Mouse (Mus musculus) heart, adult 9 months (tissue): ENCODE results near the gene Uroc1.
A peak's percentile ranks its signal among the peaks of the same experiment; 100 is the strongest.

Source experiments
- DNase-seq, 2 experiments: peaks; one replicate each; pipeline ENCODE4 v3.0.0; 2022; ENCODE audit warnings: low spot score in 2 of 2

The Uroc1 gene

DNA sequence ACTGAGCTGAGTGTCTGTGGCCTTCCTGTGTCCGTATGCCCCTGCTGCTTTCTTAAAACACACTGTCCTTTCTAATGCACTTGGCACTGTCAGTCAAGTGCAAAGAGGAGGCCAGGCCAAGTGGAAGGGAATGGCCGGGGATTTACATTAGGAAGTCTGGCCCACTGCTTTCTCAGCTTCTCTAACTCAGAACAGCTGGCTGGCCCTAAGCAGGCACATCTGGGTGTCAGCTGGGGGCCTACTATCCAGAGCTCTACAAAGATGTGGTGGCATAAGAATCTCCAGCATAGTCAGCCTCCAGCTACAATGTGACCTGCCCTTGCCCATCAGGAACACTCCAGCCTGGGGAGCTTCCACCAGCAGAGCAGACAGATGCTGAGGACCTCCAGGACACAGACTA is 16.9 kb downstream of the Uroc1 start:
- DNase-seq, result no peak

DNA sequence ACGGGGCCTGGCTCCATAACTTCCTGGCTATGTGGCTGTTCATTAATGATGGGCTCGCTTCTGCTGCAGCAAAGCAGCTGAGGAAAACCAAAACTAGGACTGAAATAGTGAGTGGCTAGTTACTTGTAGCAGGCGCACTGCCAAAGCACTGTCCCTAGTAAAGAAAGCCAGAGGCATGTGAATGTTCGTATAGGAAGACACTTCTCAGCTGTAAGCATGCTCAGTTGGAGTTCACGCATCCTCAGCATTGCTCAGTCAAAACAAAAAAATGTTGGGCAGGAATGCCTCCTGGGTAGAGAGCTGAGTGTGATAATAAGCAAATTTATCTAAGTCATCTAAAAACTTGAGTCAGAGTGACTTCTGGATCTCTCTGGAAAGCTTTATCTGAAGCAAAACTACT is 25.1 kb downstream of the Uroc1 start:
- no peak for DNase-seq

DNA sequence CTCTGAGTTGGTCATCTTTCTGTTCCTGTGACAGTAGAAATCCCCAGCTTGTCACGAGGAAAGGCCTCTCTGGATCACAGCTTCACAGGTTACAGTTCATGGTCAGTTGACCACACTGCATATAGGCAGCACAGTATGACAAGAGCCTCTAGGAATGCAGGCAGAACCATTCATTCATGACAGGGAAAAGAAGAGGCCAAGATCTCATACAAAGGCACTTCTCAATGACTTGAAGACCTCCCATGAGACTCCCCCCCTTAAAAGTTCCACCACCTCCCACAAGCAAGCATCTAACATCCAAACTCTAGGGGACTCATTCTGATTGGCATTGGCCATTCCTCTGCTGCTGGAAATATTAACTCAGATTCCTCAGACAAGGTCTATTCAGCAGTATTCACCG is 26.4 kb downstream of the Uroc1 start:
- DNase-seq, result no peak

DNA sequence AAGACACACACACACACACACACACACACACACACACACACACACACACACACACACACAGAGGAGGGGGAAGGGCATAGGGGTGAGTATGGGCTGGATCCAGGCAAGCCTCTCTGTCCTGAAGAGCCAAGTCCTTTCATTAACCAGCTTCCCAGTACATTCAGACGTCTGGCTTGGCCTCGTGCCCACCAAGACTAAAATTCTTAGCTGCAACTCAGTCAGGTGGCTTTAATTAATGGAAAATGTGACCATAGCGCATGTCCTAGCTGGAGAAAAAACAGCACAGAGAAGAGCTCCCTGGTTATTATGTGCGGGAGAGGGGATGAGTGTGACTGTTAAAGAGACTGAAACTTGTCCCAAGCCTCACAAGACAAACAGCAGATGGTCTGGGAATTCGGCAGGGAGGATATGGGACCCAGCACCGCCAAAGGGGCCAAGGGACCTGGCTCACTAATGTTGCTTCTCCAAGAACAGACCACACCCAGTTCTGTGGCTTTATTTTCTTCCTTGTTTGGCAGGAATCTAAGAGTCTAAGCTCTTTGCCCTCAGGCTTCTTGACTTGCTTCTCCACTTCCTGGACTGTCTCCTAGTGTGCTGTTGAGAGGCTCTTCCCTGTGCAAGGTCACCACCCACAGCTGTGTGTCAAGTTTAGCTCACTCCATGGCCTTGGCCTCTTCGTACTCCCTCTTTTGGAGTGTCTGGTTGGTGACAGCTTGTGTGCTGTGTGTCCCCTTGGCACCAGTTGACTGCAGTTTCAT is 27.1 kb downstream of the Uroc1 start:
- peak; percentile 81 to 84 for DNase-seq

DNA sequence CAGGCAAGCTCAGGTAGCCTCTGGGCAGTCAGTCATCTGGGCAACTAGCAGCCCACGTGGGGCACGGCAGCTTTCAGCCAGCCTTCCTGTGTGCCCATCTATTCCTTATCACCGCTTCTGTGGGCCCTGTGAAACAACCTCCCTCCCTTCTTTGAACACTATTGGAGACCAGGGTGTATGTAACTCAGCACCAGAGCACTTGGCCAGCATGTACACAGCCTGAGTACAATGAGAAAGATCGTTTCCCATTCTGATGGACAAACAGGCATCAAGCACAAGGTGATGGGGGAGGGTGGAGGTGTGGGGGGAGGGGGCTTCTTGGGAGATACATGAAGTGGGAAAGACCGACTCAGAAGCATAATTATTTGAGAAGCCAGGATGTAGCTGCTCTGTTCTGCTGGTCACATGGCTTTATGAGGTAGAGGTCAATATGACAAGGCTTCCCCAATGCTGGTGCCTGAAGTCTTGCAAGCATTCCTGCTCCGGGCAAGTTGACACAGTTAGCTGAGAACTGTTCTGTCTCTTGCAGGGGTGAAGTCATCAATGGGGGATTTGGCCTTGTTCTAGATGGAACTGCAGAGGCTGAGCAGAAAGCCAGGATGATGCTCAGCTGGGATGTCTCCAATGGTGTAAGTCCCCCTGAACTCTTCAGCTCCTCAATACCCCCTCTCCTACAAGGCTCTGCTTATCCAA is 28.0 kb downstream of the Uroc1 start:
- DNase-seq, result no peak

DNA sequence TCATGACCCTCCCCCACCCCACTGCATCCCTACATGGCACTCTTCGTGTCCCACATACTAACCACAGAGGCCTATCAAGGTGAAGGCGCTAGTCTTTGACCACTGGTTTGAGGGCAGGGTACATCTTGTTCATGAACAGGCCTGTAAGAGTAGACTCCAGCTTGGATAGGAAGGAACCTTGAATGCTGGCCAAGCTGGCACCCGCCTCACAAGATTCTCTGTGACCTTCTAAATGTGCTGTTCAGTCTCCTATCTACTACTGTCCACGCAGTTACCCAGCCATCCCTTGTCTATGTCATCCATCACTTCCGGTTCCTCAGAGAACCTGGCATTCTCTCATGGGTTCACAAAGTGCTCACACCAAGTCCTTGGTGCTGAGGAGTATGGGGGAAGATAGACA is 30.2 kb downstream of the Uroc1 start:
- no peak for DNase-seq

DNA sequence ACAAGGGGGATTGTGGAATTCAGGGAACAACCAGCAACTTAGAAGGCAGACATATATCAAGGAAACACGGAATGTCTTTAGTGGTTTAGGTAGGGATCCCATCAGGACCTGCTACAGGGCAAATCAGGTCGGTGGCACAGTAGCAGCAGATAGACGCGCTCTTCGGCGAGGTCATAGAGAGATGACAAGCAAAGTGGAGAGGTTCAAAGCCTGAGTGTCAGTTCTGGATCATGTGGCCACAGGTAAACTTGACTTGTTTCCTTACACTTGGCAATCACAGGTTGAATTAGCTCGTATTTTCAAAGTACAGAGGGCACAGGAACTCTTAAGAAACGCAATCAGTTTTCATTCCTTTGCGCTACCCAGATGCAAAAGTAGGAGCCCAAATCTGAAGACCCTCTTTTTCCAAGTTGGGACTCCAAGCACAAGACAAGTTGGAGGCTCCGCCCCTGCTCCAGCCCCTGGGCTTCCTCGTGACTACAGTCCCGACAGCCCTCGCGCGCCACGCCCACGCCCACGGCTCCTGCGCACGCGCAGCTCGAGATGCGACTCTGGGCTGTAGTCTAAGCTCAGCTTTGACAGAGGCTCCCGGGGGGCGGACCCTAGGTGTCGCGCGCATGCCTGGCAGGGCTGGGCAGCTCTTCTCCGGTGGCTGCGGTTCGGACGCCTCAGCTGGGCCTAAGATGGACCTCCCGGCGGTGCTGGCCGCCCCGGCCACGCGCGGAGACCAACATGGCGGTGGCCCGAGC is 36.1 kb downstream of the Uroc1 start, which contains the start of gene Zxdc:
Zxdc (plus strand) TSS at position 517 of the 749 bp plus-strand sequence.
- peak; percentile 99 to 100 for DNase-seq

DNA sequence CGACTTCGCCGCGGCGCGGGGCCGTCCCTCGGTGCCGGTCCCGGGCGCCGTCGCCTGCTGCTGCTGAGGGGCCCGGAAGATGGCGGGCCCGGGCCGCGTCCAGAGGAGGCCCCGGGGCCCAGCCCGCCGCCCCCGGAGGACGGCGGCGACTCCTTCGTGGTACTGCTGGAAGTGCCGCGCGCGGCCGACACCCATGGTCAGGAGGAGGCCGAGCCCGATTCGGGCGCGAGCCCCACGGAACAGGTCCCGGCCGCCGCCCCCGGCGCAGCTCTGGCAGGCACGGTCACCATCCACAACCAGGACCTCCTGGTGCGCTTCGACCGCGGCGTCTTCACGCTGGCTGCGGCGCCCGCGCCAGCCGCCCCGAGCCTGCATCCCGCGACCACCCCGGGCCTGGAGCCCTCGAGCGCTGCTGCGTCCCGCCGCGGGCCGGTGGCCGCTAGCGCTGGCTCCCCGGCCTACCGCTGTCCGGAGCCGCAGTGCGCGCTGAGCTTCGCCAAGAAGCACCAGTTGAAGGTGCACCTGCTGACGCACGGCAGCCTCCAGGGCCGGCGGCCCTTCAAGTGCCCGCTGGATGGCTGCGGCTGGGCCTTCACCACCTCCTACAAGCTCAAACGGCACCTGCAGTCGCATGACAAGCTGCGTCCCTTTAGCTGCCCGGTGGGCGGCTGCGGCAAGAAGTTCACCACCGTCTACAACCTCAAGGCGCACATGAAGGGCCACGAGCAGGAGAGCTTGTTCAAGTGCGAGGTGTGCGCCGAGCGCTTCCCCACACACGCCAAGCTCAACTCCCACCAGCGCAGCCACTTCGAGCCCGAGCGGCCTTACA is 36.9 kb downstream of the Uroc1 start:
- peak in 1 of 2 experiments; percentile 16 for DNase-seq

DNA sequence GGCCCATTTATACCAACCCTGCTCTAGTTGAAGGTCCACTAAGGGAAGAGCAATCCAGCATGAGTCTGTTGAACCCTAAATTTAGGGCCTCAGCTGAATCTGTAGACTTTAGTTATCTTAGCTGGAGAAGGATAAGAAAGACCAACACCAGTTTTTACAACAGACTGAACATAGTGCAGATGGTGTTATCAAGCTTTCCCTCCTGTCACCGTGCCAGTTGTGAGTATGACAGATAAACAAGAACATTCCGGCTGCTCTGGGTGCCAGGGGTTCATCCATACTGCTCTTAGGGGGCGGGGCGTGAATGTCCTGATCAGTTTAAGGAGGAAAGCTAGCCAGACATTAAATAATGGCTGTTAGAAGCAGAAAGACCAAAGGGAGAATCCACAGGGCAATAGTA is 41.6 kb downstream of the Uroc1 start:
- no peak for DNase-seq

DNA sequence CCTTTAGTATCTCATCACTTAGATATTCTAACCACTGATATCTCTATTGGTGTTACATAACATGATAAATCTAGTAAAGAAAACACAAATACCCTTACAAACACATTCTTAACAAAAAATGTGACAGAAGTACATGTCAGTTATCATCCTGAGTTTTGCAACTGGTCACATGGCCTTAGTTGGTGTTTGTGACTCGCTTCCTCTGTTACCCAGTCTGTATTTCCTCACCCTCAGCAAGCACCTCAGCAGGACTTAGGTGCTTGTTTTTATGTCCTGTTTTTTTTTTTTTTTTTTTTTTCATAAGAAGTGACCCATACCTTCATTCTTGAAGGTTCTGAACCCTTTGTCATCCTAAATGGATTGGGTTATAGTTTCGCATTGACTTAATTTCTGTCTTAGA is 44.6 kb downstream of the Uroc1 start:
- DNase-seq, result no peak

DNA sequence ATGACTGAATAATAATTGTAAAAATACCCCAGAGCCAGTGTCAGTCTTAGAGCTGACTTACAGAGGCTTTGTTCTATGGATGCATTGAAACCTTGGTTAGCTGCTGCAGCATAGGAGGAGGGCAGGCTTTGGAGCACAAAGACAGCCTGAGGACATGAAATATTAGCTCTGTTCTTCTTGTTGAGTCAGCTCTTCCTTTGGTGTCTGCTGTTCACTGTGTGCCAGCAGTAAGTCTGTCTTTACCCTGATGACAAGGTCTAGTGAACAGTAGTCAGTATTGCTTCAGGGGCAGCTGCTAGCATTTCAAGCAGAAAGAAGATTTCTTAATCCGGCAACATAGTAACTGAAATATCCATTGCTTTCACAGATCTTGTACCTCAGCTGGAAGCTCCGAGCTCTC is 48.4 kb downstream of the Uroc1 start:
- no peak for DNase-seq

DNA sequence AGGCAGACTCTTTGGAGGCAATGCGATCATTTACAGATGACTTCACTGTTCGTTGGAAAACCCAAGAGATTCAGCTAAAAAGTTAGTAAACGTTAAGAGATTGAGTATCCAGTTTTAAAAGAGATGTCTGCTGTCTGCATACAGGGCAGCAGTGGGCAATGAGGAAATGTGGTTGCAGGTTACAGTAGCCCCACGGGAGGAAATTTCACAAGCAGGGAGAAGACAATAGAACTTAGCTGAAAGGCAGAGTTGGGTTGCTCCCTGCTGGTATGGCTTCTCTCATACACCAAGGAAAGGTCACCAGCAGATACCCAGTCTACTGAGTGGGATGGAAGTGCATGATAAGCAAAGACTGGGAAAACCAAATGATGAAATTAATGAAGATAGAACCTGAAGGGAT is 57.5 kb downstream of the Uroc1 start:
- DNase-seq, result no peak

DNA sequence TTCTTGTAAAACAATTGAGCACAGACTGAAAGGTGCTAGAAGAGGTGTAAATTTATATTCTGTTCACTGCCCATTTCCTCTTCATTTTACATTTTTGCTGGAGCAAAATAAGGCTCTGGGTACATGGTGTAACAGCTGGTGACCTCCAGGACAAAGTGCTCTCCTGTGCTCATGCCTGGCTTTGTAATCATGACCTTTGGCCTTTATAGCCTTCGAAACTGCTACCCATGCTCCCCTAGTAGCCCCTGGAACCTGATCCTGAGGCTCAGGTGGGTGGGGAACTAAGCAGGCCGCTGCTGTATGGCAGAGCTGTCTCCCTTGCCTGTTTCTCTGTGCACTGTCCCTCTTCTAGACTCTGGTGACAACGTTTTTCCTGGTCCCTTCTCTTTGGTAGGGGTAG is 60.9 kb downstream of the Uroc1 start:
- DNase-seq, result no peak

DNA sequence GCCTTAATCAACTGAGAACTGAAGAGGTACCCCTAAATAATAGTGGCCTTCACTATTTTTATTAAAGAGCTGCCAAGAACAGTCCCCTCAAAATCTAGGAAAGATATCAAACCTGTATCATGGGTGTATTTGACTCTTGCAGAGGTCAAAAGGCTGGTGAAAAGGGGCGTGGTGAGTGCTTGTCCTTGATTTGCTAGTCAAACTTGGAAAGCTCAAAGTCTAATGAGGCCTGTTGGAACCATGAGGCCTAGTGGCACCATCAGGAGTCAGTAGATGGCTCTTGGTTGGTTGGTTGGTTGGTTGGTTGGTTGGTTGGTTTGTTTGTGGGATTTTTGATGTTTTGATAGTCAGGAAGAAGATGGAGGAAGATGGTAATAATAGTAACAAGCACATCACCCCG is 62.7 kb downstream of the Uroc1 start:
- DNase-seq, result no peak

DNA sequence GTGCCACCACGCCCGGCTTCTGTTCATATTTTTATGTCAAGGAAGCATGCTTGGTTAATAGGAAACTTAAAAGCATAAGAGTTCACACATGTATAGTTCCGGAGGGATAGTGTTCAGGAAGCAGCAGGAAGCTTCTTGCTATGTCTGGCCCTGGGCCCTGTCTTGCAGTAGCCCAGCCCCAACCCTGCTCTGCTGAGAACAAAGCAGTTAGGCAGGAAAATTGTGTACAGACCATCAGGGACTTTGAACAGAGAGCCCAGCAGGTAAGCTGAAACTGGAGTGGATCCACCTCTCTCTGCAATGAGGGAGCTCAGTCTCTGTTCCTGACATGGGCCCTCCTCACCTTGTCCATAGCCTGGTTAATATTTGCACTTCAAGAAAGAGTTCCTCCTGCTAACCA is 64.2 kb downstream of the Uroc1 start:
- DNase-seq, result no peak

DNA sequence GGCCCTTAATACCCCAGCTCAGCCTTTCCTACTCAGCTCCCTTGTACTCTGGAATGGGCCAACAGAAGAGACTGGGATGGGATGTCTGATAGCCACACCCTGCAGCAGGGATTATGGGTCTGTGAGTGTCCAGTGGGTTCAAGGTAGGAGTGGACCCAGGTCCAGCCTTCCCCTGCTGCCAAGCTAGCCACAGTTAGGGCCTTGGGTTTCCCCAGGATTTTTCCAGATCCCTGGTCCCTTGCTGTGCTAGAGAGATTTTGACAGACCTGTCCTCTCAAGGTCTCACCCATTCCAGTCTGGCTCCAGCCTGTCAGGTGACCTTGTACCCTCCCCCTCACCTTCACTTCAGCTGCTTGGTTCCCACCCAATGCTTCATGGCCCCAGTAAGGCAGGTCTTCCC is 75.5 kb downstream of the Uroc1 start:
- DNase-seq, result no peak

DNA sequence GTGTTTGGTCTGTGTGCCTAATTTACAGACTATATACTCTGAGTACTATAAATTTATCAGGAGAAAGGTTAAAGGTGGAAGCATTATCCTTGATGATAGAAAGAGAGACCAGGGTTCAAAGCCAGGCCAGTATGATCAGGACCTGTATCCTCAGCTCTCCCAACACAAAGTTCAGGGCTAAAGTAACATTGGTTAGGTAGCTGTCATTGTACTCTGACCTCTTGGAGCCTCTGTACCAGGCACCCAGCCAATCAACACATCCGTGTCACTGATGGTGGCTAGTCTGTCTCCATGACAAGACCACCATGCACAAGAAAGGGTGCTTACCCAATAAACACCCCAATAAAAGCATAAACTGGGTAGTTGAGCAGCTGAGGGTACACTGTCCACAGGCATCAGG is 77.9 kb downstream of the Uroc1 start:
- no peak for DNase-seq

DNA sequence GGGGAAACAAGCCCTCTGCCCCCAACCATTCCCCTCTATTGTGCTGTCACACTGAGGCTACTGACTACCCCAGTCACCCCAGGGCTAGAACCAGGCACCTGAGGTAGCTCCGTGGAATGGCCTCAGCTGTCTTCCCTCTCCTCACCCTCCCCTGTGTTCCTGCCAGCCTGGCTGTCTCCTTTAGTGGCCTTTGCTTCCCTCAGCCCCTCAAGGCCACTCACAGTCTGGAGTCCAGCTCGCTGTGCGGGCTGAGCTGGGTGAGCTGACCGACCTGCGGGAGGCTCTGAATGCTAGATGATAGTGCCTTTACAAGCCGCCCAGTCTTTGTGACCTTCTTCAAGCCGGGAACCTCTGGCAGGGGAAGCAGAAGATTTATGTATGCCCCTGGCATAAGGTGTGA is 78.8 kb downstream of the Uroc1 start:
- DNase-seq, result no peak
